Mouse (Mus musculus) myocyte (in vitro differentiated cells): Measurements from ENCODE around the gene Patl2.
A peak's percentile ranks its signal among the peaks of the same experiment; 100 is the strongest.

Source experiments
- MAX ChIP-seq: IDR thresholded peaks from one replicate; pipeline ENCODE4 v1.6.1; 2011; ENCODE audit warnings: low read depth, mild to moderate bottlenecking, control low read depth
- MYOG ChIP-seq, 3 experiments: IDR thresholded peaks; one replicate each; pipeline ENCODE4 v1.6.1; 2011; ENCODE audit warnings: control low read depth in 2 of 3, low read depth in 2 of 3, mild to moderate bottlenecking in 2 of 3; ENCODE audit not compliant: insufficient read length in 2 of 3, control insufficient read depth in 1 of 3, insufficient read depth in 1 of 3
- POLR2A ChIP-seq: IDR thresholded peaks from one replicate; pipeline ENCODE4 v1.6.1; 2011; ENCODE audit warnings: low read depth, mild to moderate bottlenecking, control low read depth, moderate library complexity; ENCODE audit not compliant: insufficient read length
- POLR2AphosphoS2 ChIP-seq: IDR thresholded peaks from one replicate; pipeline ENCODE4 v1.6.1; 2011; ENCODE audit warnings: low read depth, control low read depth; ENCODE audit not compliant: insufficient read length
- USF1 ChIP-seq: IDR thresholded peaks from one replicate; pipeline ENCODE4 v1.6.1; 2011; ENCODE audit warnings: low read depth, mild to moderate bottlenecking, control low read depth, moderate library complexity

- TF ChIP-seq POLR2A (no peak), POLR2AphosphoS2 (no peak), MAX (no peak), MYOG (IDR thresholded peaks at IDR 0.05; ENCODE audit: control insufficient read depth in 1 of 3, insufficient read depth in 1 of 3, insufficient read length in 2 of 3, low read depth in 2 of 3) (no peak), USF1 (peak; percentile 92)
Measured at GRCm38 (mm10) chr2:122233759-122234557, 48.0 kb upstream of the Patl2 start.
